Mouse (Mus musculus): ENCODE measurements at regions not wholly inside any gene's neighbourhood (a gene's known extent, or its start where the extent isn't known, plus 50 kb on each side); places are given as distances from the start of the nearest gene placed in this dataset.
A peak's percentile ranks its signal among the peaks of the same experiment; 100 is the strongest.

DNA sequence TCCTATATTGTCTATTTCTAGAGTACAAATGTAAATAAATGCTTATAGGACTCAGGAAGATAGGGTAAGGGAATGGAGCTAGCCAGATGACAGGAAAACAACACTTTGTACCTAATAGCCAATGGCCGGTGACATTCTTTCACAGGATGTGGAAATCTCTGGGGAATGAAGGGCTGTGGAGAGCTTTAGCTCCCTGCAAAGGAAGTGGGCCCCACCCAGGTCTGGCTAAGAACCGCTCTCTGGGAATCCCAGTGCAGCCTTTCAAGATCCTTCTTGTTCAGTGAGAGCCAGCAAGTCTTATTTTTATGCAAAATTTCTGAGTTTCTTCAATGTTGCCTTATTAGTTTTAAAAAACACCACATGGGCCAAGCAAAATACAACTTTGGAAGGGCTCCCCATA is 54.7 kb upstream of the Pappa2 start:
- no peak for DNase-seq

DNA sequence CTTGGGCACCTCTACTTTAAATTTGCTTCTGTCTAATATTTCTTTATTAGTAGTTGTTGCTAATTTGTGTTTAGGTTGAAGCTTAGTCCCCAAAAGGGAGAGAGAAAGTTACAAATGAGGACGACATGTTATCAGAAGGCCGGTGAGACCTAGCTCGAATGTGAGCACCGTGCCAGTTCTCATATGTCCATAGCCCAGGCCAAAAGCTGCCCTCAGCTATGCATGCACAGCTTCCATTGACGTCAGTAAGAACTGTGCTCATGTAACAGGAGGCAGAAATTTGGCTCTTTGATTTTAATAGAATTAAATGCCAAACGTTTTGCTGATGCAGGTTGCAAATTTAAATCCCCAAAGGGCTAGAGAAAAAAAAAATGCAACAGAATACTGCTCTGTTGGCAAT is 56.1 kb upstream of the Pappa2 start:
- no peak for DNase-seq

DNA sequence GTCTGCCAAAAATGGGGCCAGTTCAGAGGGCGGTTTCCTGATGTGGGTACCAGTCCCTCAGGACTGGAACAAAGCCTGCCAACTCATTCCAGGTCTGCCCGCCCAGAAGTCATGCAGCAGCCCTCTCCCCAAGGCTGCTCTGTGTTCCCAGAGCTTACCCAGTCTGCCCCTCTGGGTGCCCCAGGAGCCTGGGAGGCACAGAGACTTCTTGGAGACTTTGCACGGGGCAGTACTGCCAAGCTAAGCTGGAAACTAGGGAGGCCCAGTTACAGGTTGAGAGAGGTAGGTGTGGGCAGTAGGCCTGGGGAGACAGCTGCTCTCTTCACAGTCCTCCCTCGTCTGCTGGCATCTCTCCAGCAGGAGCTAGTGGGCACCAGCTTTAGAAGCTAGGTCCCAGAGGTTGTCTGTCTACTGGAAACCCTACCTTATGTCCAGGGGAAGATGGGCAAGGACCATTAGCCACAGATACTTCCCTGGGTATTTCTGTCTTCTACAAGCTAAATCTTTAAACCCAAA is 65.6 kb upstream of the Pappa2 start:
- DNase-seq = no peak

DNA sequence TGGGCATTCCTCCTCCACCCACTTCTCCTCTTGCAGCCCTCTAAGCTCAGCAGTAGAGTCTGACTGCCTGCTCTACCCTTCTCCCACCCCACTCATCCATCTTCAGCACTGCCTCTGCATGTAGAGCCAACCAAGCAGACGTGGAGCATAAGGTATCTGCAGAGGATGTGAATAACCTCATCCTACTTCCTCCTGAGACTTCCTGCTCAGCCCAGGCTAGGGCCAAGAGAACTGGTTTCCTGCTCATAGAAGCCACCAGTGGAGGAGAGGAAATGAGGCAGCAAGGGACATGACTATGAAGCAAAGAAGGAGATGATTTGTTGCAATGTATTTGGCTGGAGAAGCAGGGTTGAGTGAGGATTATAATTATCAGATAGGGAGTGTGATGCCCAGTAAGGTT is 84.7 kb upstream of the Pappa2 start:
- no peak for DNase-seq

DNA sequence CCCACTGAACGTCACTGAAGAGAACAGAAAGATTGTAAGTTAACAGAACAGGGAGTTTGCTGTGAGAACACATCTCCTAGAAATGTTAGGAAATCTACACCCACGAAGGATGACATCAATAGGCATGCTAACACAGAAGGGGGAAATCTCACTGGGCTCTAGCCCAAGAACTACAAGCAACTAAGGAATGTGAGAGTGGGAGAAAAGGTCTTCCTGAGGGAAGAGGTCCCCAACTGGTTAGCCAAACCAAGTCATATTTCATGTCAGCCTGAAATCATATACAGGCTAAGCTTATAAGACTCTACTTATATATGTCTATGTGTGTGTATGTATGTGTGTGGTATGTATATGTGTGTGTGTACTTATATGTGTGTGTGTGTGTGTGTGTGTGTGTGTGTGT is 118.9 kb upstream of the Pappa2 start:
- DNase-seq = no peak

DNA sequence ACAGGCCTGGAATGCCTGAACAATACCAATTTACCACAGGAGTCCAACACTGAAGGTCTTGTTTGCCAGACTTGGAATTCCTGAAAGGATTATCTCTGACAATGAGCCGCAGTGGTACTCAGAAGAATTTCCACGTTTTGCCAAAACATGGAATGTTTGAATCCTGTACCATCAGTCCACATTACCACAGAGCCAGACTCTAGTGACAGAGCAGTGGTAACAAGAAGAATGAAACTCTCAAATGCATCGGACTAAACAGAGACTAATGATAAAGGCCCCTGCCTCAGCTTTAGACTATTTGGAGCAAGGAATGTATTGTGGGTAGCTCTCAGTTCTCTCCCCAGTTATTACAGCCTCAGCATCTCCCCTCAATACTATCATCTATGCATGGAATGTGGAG is 109.9 kb upstream of the Cop1 start:
- DNase-seq = no peak

DNA sequence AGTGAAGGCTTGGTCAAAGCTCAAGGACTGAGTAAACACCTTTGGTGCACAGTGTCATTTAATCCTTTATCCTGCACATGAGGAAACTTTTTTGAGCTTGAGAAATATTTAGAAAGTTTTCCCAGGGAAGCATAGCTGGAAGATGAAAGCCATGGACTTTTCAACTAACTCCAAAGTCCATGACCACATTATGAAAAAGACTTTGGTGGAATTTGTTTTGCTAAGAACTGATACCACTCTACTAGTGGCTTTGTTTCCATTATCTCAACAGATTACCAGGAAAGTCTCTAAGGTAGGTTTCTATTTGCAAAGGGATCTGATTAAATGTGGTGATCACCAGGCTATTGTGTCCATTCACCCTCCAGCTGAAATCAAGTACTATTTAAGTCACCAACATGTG is 107.2 kb upstream of the Cop1 start:
- no peak for DNase-seq

DNA sequence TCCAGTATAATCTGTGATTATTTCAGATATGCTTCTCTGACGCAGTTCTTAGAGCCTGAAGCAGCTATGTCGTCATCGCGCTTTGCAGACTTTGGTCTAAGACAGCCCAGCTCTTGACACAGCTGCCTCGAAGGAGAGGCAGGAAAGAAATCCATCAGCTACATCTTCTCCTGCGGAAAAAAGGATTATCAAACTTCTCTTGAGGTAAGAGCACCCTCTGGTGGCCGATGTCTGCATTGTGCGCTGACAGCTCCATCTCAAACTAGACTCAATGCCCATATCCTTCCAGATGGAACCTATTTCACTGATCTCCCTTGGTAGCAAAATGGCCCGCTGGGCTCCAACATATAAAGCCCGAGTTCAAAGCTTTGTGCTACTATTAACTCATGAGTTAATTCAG is 96.8 kb upstream of the Cop1 start:
- peak; percentile 66 for DNase-seq

DNA sequence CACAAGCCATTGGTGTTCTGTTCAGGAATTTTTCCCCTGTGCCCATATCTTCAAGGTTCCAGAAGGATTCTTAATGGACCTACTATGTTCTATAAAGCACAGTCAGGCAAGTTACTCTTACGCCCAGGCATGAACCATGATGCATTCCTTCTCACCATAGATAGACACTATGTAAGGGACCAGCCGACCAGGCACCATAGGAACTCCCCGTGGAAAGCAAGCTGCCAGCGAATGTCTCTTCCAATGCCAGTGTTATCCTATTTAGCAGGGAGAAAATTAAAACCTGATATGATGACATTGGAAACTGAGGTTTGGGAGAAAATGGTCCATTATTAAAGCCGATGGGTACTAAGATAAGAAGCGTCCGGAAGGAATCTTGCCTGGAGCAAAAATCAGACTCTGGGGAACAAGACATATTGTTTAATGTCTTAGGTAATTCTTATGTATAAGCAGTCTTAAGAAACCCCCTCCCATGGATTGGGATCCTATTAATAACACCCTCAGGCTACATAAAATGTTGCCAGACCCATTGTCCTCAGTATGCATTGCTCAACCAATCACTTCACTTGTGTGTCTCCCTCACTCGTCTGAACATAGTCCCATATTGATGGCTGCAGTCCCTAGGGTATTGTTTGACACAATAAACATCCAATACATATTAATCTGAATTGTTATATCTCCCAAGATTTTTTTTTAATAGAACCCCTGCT is 84.2 kb upstream of the Cop1 start:
- DNase-seq = no peak

DNA sequence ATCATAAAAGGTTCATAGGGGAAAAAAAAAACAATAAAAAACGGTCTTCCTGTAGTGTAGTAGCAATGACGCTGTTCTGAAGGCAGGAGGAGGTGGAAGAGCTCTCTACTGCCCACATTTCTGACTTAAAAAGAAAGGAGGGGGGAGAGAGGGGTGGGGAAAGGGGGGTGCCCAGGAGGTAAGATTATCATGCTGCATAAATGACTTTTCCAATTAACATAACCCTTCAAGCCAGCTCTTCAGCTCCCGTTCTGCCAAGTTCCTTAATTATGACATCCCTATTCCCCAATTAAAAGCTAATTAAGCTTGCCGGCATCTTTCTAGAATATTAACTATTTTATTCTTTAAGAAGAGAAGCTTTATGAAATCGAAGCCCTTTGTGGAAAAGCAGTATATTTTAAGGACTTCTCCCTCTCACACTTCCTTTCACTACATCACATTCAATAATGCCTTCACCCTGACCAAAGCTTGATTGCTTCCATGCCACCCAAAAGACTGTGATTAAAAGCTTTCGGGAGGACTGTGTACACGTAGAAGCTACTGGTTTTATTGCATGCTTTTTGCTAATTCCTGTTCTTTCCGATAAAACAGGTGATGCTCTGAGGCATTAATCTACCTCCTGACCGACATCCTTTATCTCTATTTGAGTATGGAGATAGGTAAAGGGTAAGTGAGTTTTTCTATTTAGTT is 83.5 kb upstream of the Cop1 start:
- no peak for DNase-seq

DNA sequence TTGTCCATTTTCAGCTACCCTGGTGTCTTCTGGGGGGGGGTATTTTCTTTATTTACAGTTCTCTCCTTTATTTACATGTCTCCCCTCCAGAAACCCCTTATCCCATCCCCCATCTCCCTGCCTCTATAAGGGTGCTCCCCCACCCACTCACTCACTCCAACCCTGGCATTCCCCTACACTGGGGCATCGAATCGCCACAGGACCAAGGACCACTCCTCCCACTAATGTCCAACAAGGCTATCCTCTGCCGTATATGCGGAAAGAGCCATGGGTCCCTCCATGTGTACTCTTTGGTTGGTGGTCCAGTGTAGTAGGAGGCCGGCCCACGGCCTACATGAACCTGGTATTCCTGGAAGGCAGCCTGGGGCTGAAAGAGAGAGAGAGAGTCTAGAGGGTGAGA is 82.9 kb upstream of the Cop1 start:
- no peak for DNase-seq

DNA sequence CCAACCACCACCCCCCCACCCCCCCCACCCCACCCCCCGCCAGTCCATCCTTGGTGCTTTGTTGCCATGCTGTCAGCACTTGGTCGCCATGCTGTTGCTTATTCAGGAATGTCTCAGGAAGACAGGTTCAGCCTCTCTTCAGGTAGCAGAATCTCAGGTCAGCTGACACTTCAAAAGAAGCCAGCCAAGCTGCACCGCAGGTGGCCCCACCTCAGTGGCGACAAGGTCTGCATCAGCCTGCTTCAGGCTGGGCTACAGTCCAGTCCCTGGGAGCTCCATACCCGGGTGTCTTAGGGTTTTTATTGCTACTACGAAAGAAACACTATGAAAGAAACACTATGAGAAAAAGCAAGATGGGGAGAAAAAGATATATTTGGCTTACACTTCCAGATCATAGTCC is 82.4 kb upstream of the Cop1 start:
- no peak for DNase-seq

DNA sequence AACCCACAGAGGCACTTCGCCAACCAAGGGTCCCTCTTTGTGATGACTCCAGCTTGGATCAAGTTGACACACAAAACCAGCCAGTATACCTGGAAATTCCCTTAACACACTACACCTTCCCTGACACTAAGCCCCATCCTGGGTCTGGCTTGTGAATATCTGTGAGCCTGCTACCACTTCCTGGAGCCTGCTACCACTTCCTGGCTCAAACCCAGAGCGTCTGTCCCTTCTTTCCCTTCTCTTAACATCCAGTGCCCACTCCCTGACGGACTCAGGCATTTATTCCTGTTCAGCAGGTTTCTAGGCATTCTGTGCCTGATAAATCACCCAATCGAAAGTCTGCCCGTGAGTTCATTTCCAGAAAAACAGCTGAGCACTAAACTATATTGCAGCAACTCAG is 81.8 kb upstream of the Cop1 start:
- no peak for DNase-seq

DNA sequence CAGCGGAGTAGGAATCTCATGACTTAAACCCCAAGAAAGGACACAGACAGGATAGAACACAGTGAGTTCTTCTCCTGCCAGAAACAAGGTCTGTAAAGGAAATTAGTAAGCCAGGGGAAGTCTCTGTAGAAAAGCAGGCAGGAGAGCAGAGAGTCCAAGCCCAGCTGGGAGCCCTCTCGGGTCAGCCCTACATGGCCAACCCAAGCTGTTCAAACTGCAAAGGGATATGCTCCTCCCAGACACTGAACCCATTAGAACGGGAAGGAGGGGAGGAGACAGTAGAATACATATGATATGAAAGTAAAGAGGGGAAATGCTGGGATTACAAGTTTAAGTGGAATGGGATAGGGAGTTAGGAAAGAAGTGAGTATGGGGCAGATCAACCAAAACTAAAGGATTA is 75.7 kb upstream of the Cop1 start:
- no peak for DNase-seq

DNA sequence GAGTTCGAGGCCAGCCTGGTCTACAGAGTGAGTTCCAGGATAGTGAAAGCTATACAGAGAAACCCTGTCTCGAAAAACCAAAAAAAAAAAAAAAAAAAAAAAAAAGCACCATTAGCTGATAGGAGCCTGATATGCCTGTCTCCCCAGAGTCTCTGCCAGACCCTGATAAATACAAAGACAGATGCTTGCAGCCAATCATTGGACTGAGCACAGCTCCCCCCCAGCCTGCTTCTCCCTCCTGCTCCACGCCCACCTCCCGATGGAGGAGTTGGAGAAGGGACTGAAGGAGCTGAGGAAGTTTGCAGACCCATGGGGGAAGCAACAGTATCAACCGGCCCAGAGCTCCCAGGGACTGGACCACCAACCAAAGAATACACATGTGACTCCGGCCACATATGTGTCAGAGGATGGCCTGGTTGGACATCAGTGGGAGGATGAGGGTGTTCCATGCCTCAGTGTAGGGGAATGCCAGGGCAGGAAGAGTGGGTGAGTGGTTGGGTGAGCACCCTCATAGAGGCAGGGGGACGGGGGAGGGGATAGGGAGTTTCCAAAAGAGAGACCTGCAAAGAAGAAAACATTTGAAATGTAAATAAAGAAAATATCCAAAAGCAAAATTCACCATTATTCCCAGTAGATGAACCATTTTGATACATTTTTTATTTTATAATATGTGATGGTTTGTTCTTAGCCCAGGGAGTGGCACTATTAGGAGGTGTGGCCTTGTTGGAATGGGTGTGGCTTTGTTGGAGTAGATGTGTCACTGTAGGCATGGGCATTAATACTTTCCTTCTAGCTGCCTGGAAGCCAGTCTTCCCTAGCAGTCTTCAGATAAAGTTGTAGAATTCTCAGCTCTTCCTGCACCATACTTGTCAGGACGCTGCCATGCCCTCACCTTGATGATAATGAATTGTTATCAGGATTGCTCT is 71.8 kb upstream of the Cop1 start:
- no peak for DNase-seq

DNA sequence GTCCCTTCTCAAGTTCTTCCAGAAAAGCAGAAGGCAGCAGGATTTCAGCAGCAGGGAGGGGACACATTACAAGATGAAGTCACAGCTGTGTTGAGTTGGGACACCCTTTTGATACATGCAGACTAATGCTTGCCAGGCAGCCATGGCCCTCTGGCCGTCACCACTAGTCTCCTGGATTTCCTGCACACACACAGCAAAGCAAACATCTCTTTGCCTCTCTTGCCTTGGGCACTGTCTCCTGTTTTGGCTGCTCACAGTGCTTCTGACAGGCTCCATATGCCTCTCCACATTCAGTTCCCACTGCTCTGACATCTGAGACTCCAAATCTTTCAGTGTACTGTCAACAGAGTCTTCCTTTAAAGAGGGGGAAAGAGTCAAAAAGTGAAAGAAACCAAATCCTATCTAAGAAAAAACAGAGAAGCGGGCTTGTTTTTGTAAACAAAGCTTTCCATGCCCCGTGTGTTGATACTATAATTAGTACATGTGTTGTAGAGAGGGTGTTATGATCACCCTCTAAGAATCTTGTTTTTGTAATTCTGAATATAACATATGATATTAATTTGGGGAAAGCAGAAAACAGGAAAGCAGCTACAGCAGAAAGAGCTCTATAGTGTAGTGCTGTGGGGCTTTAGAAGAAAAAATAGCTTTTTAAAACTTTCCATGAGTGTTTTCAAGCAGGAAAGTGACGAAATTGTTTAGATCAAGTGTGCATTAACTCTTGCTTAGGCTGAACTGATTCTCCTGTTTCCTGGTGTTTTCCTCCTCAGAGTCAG is 68.8 kb upstream of the Cop1 start:
- no peak for DNase-seq

DNA sequence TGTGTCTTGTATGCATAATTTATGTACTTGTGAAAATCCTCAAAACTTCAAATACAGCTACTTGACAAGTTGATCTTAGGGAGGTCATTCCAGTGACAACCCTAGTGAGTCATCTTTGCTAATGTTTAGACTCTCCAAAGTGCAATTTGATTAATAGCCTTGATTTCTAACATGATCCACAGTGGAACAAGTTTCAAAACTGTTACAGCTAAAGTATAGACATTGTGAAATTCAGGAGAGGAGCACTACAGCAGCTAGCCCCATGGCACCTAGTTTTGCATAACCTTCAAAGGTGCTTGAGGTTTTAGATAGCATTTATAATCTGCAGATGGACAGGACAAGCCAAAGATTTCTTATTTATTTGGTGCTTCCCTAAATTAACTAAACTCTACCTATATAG is 50.1 kb upstream of the Cop1 start:
- no peak for DNase-seq
